Mouse (Mus musculus) left cerebral cortex, adult 2 months (tissue): ENCODE measurements at regions not wholly inside any gene's neighbourhood (a gene's known extent, or its start where the extent isn't known, plus 50 kb on each side); places are given as distances from the start of the nearest gene placed in this dataset.
"Not testable (repeated sequence)": the region's sequence is repeated elsewhere in the genome, so short reads cannot be mapped to it uniquely, and the experiment has no call there.

ENCODE experiments used
- DNase-seq, 2 experiments: peaks; one replicate each; pipeline ENCODE4 v3.0.0; 2021 to 2022; ENCODE audit warnings: low spot score in 2 of 2, mixed read lengths in 1 of 2; ENCODE audit errors: extremely low spot score in 1 of 2
- H3K27ac ChIP-seq: fragments of 200-600 bp; 2 replicates; pipeline ENCODE4 v1.8.1; 2022
- H3K4me3 ChIP-seq: fragments of 200-600 bp; 2 replicates; pipeline ENCODE4 v1.8.1; 2022
- CTCF ChIP-seq: fragments of 200-600 bp; IDR thresholded peaks from 2 replicates; pipeline ENCODE4 v1.8.1; 2022; ENCODE audit warnings: antibody characterized with exemption, mild to moderate bottlenecking, moderate library complexity
- intact Hi-C: fragments of 180-260 bp; cut with DNase I; formaldehyde crosslinking; loops from one replicate; pipeline ENCODE4 v1.15.1; 2025

GRCm38 (mm10) chr4:4315651-4316411 is 238.5 kb upstream of the Sdr16c6 start:
- TF ChIP-seq CTCF, result no peak
- H3K4me3 ChIP-seq, result no peak overlapping the region
- H3K27ac ChIP-seq, result no peak overlapping the region
- intact Hi-C loops, result no loop called here
- DNase-seq, result no peak

DNA sequence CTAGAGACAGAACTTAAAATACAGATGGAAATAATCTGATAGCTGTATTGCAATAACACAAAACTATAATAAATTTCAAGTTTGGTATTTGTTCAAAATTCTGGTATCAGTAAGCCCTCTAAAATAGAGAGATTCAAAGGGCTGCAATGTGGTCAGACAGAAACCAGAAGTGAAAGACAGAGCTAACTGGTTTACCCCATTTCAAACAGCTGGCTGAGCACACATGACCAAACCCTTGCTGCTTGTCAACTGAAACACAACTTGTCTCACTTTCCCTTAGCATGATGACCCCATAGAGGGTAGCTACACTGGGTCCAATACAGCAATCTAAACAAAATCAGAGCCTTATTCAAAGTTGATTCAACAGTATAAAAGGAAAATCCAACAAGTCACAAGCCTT is 234.2 kb upstream of the Sdr16c6 start:
- H3K4me3 ChIP-seq, result no peak overlapping the region
- H3K27ac ChIP-seq, result no peak overlapping the region
- no peak for TF ChIP-seq CTCF
- DNase-seq, result no peak
- intact Hi-C loops, result no loop called here

GRCm38 (mm10) chr4:4306922-4307321 is 229.6 kb upstream of the Sdr16c6 start:
- Histone ChIP-seq H3K4me3 (no peak overlapping the region), H3K27ac (no peak overlapping the region)
- TF ChIP-seq CTCF, result no peak
- DNase-seq, result no peak
- intact Hi-C loops, result loop anchor here (10.0 kb wide), 1 partner anchor 162 kb away; no protein-coding TSS in a partner anchor

DNA sequence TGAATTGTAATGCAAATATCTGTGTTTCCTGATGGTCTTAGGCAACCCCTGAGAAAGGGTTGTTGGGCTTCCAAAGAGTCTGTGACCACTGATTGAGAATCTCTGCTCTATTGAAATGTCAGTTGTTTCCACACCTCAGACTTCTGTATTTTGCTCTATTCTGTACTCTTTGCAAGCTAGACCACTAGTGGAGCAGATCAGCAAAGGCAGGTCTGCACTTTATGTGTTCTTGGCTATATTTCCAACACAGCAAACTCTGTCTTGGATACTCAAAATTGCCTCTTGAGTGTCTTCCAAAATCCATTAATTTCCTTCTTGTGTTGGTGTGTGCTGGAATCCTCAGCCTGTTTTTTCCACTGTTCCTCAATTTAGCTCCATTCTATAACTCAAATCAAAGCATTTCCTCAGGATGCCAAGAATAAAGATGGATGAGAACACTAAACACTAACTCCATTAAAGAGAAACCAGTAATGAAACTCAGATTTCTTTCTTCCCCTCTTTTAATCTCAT is 228.5 kb upstream of the Sdr16c6 start:
- H3K4me3 ChIP-seq, result no peak overlapping the region
- DNase-seq, result no peak
- intact Hi-C loops, result loop anchor here (10.0 kb wide), 1 partner anchor 161 kb away; no protein-coding TSS in a partner anchor
- no peak overlapping the region for H3K27ac ChIP-seq
- no peak; the same call in 1 of the 2 replicates for TF ChIP-seq CTCF

GRCm38 (mm10) chr4:4304666-4305065 is 227.3 kb upstream of the Sdr16c6 start:
- DNase-seq, result no peak
- no peak overlapping the region for H3K27ac ChIP-seq
- no peak overlapping the region for H3K4me3 ChIP-seq
- TF ChIP-seq CTCF, result no peak
- intact Hi-C loops, result loop anchor here (10.0 kb wide), 1 partner anchor 160 kb away; no protein-coding TSS in a partner anchor

DNA sequence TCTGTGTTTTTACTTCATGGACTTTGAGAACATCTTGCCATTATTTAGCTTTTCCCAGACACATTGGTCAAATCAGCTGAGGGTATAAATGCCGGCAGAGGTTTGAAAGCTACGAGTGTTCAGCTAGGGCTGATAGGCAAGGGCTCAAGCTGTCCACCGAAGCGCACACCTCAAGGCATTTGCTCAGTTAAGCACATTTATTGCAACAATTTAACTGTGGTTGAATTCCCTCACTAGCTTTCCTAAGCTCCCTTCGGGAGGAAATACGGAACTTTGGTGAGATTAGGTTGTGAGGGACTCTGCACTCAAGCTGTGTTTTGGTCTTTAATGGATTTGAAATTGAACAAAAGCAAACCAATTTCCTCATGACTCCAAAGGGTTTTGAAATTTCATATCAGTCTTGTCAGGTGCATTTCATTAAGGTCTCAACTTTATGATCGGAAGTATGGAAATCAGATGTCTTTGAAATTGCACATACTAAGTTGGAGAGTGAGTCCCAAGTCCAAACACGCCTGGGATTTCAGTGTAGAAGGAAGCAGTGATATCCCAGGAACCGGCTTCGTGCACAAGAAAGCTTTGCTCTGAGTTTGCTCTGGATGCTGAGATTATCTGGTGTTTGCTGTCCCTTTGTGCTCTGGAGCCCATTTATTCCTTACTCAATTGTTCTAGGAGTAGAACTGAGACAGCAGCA is 223.0 kb upstream of the Sdr16c6 start:
- intact Hi-C loops, result loop anchor here (10.0 kb wide), 1 partner anchor 156 kb away; no protein-coding TSS in a partner anchor
- TF ChIP-seq CTCF, result no peak

DNA sequence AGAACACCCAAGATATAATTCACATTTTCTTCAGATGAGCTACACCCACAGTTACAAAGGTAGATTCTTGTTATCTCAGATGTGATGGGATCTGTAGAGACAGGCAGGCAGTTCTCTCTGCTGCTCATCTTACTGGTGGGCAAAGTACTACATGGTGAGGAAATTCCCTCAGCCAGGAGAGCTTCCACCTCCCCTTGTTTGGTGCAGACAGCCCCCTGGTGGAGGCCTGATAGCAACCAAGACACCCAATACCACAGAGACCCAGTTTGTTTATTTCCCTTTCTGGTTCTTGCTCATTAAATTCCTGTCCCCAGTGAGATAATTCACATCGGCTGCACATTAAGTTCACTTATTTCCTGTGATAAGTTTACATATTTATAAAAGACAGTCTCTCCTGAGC is 222.3 kb upstream of the Sdr16c6 start:
- Histone ChIP-seq H3K4me3 (no peak overlapping the region), H3K27ac (no peak overlapping the region)
- peak; percentile 28; the same call in 1 of the 2 replicates for TF ChIP-seq CTCF
- intact Hi-C loops, result loop anchor here (10.0 kb wide), 1 partner anchor 155 kb away; no protein-coding TSS in a partner anchor
- DNase-seq, result no peak

More for the DNA sequence above, 223.0 kb upstream of the Sdr16c6 start:
- no peak overlapping the region for H3K27ac ChIP-seq
- DNase-seq, result no peak
- H3K4me3 ChIP-seq, result no peak overlapping the region

- no peak for DNase-seq
- H3K4me3 ChIP-seq, result no peak overlapping the region
- TF ChIP-seq CTCF, result no peak
- intact Hi-C loops, result no loop called here
- H3K27ac ChIP-seq, result no peak overlapping the region
These were observed 172.3 kb upstream of the Sdr16c6 start for GRCm38 (mm10) chr4:4249601-4250000.

DNA sequence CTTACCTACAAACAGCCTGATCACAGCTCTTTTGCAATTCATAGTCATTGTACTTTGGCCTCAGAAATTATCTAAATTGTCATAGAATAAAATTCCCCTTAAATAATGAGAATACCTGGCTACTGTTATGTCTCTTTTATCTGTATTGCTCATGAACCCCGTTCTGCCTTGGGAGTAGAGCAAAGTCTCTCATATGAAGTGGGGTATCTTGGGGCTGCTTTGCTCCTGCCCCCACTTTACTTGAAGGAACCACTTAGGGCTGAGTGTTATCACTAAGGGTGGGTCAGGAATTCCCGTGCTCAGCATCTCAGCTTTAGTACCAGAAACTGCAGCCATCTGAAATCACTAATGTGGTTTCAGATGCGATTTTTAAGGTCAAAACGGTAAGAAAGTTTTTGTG is 170.3 kb upstream of the Sdr16c6 start:
- TF ChIP-seq CTCF, result no peak
- intact Hi-C loops, result no loop called here
- Histone ChIP-seq H3K27ac (no peak overlapping the region), H3K4me3 (no peak overlapping the region)
- no peak for DNase-seq

DNA sequence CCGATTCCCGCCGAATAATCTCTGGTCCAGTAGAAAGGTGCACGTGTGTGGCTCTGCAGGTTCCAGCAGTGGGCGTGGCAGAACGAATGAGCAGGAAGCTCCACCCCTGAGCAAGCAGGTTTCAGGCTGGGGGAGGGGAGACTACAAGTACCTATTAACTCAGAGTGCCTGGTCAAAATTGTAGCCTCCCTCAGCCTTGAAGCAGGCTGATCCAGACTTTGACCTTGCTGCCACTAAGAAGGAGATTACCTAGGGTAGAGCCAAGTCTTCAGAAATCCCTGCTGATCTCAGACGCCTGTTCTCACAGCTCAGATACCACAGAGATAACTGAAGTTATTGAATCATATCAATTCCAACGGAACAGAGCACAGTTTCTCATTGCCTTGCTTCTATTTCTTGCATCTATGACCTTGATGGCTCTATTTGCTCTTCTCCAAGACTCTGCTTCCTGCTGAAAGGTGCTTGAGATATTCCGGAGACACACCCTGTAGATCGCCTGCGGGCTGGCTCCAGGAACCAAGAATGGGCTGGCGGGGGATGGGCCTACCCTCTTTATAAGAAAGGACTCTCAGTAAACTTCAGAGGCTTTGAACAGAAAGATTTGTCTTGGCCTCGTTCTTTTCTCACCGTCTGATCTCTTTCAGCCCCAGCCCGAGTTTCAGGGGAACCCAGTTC is 165.1 kb upstream of the Sdr16c6 start:
- H3K27ac ChIP-seq, intact Hi-C loops: not testable (repeated sequence)

GRCm38 (mm10) chr4:4226209-4226608 is 148.9 kb upstream of the Sdr16c6 start:
- intact Hi-C loops, result no loop called here
- H3K4me3 ChIP-seq, result no peak overlapping the region
- DNase-seq, result no peak
- H3K27ac ChIP-seq, result no peak overlapping the region
- TF ChIP-seq CTCF, result no peak

More for the DNA sequence above, 165.1 kb upstream of the Sdr16c6 start:
- not testable (repeated sequence) for DNase-seq, H3K4me3 ChIP-seq

GRCm38 (mm10) chr4:4219701-4220100 is 142.4 kb upstream of the Sdr16c6 start:
- intact Hi-C loops, result no loop called here
- no peak overlapping the region for H3K4me3 ChIP-seq
- H3K27ac ChIP-seq, result no peak overlapping the region
- TF ChIP-seq CTCF, result no peak
- DNase-seq, result no peak
